In the genomic region with DNA sequence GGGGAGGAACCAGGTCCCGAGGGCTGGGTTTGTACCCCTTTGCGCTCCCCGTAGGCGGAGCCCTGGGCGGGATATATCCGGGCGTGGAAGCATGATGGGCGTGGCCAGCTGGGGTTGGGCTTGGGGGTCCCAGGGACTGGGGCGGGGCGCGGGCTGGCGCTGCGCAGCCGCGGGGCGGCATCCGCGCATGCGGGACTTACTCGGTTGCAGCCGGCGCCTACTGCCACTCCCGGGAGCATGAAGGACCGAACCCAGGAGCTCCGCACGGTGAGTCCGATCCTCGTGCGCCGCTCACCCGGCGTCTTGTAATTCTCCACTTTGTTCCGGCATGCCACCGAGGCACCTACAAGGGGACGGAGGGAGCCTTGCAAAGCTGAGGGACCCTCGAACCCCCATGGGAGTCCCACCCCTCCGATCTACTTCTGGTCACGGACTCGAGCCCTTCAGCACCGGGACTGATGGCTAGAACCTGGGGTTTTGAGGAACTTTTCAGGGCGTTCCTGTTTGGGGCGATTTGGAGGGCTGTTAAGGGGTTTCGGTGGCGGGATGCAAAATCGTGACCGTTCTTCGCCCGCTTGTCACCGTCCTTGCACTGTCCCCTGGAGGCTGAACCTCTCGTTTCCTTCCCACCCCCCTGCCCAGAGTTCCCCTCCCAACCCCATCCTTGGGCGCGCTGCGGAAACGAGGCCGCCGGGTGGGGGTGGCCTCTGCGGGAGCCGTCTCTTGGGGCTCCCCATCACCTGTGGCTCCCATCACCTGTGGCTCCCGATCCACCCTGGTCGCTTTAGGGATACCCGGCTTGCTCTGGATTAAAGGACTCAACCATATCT, we compare ENCODE assay signal across 8 mouse cellular contexts. TPM values are rescaled to one million over a fixed set of nuclear protein-coding genes. Genes with fewer than 3 reads are reported as not detected.
DNase-seq lines count a peak whose midpoint lies in the region; ATAC-seq and TF ChIP-seq lines count a peak whose summit lies in the region.

A gene (plus strand): TSS at position 139 of the 830 bp plus-strand sequence.

- TF ChIP-seq CTCF in ES-Bruce4 (IDR thresholded peaks at IDR 0.05; ENCODE audit: low read depth, low read length), result no peak

- no peaks in the 10 kb centered on the region for H3K27me3 ChIP-seq in ES-Bruce4 (ENCODE audit: control insufficient read depth, insufficient read depth, low read length, poor library complexity, severe bottlenecking)
- H3K27me3 ChIP-seq in forebrain, embryonic 14.5 days (replicated peaks; ENCODE audit: control insufficient read depth, insufficient read depth, low read length), result no peaks in the 10 kb centered on the region

- peak; percentile 45 for TF ChIP-seq POLR2A in ES-Bruce4 (IDR thresholded peaks at IDR 0.05; ENCODE audit: insufficient read depth, low read length)

- H3K4me3 ChIP-seq in ES-Bruce4 (ENCODE audit: low read depth, low read length), result peak within 1 kb of the TSS; percentile 71
- peak within 1 kb of the TSS; percentile 76 for H3K4me3 ChIP-seq in brown adipose tissue, adult 24 weeks (ENCODE audit: insufficient read depth, low read depth, low read length)
- H3K4me3 ChIP-seq in forebrain, embryonic 14.5 days (ENCODE audit: low read depth, low read length), result peak within 1 kb of the TSS; percentile 64

- H3K36me3 ChIP-seq in ES-Bruce4 (ENCODE audit: control insufficient read depth, insufficient read depth, low read length, poor library complexity, severe bottlenecking), result no peaks in the 10 kb centered on the region
- H3K36me3 ChIP-seq in forebrain, embryonic 14.5 days (ENCODE audit: control insufficient read depth, insufficient read depth, low read length), result no peaks in the 10 kb centered on the region

- no peaks in the 10 kb centered on the region for H3K9me3 ChIP-seq in ES-Bruce4 (replicated peaks; ENCODE audit: control insufficient read depth, insufficient read depth, low read length, poor library complexity, severe bottlenecking)
- H3K9me3 ChIP-seq in forebrain, embryonic 14.5 days (replicated peaks; ENCODE audit: control insufficient read depth, low read length), result no peaks in the 10 kb centered on the region

- peak; percentile 96 for ATAC-seq in forebrain, embryonic 14.5 days
- ATAC-seq in neutrophil, adult 5-6 weeks (ENCODE audit: extremely low read depth, insufficient number of reproducible peaks, low FRiP score, poor library complexity, severe bottlenecking), result peak; percentile 34

- intact Hi-C loops in heart, postnatal 10 days (cut with DNase I), result no loop called here

- H3K9ac ChIP-seq in ES-Bruce4 (ENCODE audit: low read depth, poor library complexity, severe bottlenecking), result peak within 1 kb of the TSS; percentile 78
- peak within 1 kb of the TSS; percentile 79 for H3K9ac ChIP-seq in forebrain, embryonic 14.5 days (ENCODE audit: low read length)

- H3K4me2 ChIP-seq in forebrain, embryonic 14.5 days (ENCODE audit: low read length), result peak within 1 kb of the TSS; percentile 93

- DNase-seq in forebrain, embryonic 14.5 days (ENCODE audit: low spot score), result peak; percentile 96
- DNase-seq in heart, postnatal 10 days, result peak; percentile 89 to 92
- DNase-seq in kidney, postnatal 4 days, result peak; percentile 95 to 96
- DNase-seq in lung, adult 18-20 months, result peak; percentile 89 to 93
- peak; percentile 82 to 86 for DNase-seq in thymus, adult 18-20 months

- no peak for TF ChIP-seq EP300 in ES-Bruce4 (IDR thresholded peaks at IDR 0.05; ENCODE audit: insufficient read depth, low read depth, low read length)

- WGBS in forebrain, embryonic 14.5 days, result under 1% methylated on average over 59 of the region's 61 CpGs

- no peaks in the 10 kb centered on the region for H3K4me1 ChIP-seq in ES-Bruce4 (ENCODE audit: control insufficient read depth, insufficient read depth, low read length)
- H3K4me1 ChIP-seq in brown adipose tissue, adult 24 weeks (ENCODE audit: control insufficient read depth, insufficient read depth, insufficient read length, low read length), result peaks cover 7% of the 10 kb centered on the region
- peaks cover 5% of the 10 kb centered on the region for H3K4me1 ChIP-seq in forebrain, embryonic 14.5 days (ENCODE audit: control insufficient read depth, insufficient read depth, low read length)

- no peak within 1 kb of the TSS for H3K27ac ChIP-seq in ES-Bruce4 (ENCODE audit: insufficient read depth, low read length)
- H3K27ac ChIP-seq in brown adipose tissue, adult 24 weeks (replicated peaks; ENCODE audit: low read depth, low read length), result no peak within 1 kb of the TSS
- H3K27ac ChIP-seq in forebrain, embryonic 14.5 days (ENCODE audit: low read depth, low read length), result no peak within 1 kb of the TSS; the same call in 1 of the 2 replicates

RNA-seq across cellular contexts. Expression of the gene that starts here (rescaled TPM):
- 9.3 and 10.5 TPM in 2 replicates for polyA plus RNA-seq in ES-Bruce4 (2011; ENCODE audit: insufficient read depth, insufficient read length, low read depth, missing spikeins)
- polyA plus RNA-seq in brown adipose tissue, adult 24 weeks (2012; ENCODE audit: insufficient read depth, insufficient read length, missing spikeins), result not detected in 2 replicates
- polyA plus RNA-seq in forebrain, embryonic 14.5 days (2014; fragmentation: Nextera tagmentation; extraction: Ambion mirVana), result 57.0 and 78.5 TPM in 2 replicates
- total RNA-seq in heart, postnatal 10 days (2021), result 1 to 10 TPM; 3.3 to 3.9 TPM
- 3.8 and 4.9 TPM in 2 replicates for total RNA-seq in neutrophil, adult 5-6 weeks (2017)
